Mouse (Mus musculus): Measurements from ENCODE around the gene Gm5622.
"Not testable (repeated sequence)": the region's sequence is repeated elsewhere in the genome, so short reads cannot be mapped to it uniquely, and the experiment has no call there.

Gm5622 gene

GRCm38 (mm10) chr14:51552490-51552889 is at the start of gene Gm5622:
Gene Gm5622 (plus strand): TSS chr14:51552790.
- no peak for DNase-seq (ENCODE audit: low read depth, low spot score)

- no peak for DNase-seq (ENCODE audit: low read depth, low spot score)
Observed at GRCm38 (mm10) chr14:51507416-51507815, 45.2 kb upstream of the Gm5622 start.

- DNase-seq (ENCODE audit: low read depth, low spot score), result not testable (repeated sequence)
Observed at GRCm38 (mm10) chr14:51573963-51574362, 21.4 kb downstream of the Gm5622 start, which contains the start of gene Gm17175. Gene Gm17175 (minus strand): TSS chr14:51574063.

GRCm38 (mm10) chr14:51592039-51592438 is 39.4 kb downstream of the Gm5622 start, which contains the start of gene Gm17174:
Gene Gm17174 (minus strand): TSS chr14:51592139.
- DNase-seq (ENCODE audit: low read depth, low spot score), result not testable (repeated sequence)

- DNase-seq (ENCODE audit: low read depth, low spot score), result no peak
Observed at GRCm38 (mm10) chr14:51611210-51611609, 58.6 kb downstream of the Gm5622 start, which contains the start of gene Gm17078. Gene Gm17078 (minus strand): TSS chr14:51611310.

- DNase-seq (ENCODE audit: low read depth, low spot score), result not testable (repeated sequence)
Observed at GRCm38 (mm10) chr14:51632426-51632825, 79.8 kb downstream of the Gm5622 start.

GRCm38 (mm10) chr14:51635566-51635965 is 83.0 kb downstream of the Gm5622 start, which contains the start of gene Gm4181:
Gene Gm4181 (minus strand): TSS chr14:51635666.
- DNase-seq (ENCODE audit: low read depth, low spot score), result not testable (repeated sequence)

- no peak for DNase-seq (ENCODE audit: low read depth, low spot score)
Observed at GRCm38 (mm10) chr14:51677269-51677668, 124.7 kb downstream of the Gm5622 start.

- not testable (repeated sequence) for DNase-seq (ENCODE audit: low read depth, low spot score)
Observed at GRCm38 (mm10) chr14:51695368-51695767, 142.8 kb downstream of the Gm5622 start, which contains the start of gene Gm17079. Gene Gm17079 (minus strand): TSS chr14:51695468.

All from c-Kit-negative CD71-positive TER-119-positive erythroid progenitor cells, embryonic 14.5 days (primary cell).